Mouse (Mus musculus): Measurements from ENCODE around the gene Lst1.

Gene Lst1

GRCm38 (mm10) chr17:35178528-35178927 lies 9.7 kb downstream of the Lst1 start:
- DNase-seq: peak; percentile 87

- no peak for DNase-seq
Measured at GRCm38 (mm10) chr17:35175968-35176367, 12.3 kb downstream of the Lst1 start, which contains the start of gene Aif1. TSS of gene Aif1 (minus strand) at chr17:35176068.

GRCm38 (mm10) chr17:35175382-35175781 lies 12.9 kb downstream of the Lst1 start:
- no peak for DNase-seq

GRCm38 (mm10) chr17:35174201-35174977 lies 13.8 kb downstream of the Lst1 start:
- DNase-seq: no peak

GRCm38 (mm10) chr17:35173329-35173728 lies 14.9 kb downstream of the Lst1 start:
- no peak for DNase-seq

GRCm38 (mm10) chr17:35172445-35173234 lies 15.6 kb downstream of the Lst1 start:
- peak; percentile 13 for DNase-seq

GRCm38 (mm10) chr17:35168541-35169207 lies 19.6 kb downstream of the Lst1 start:
- peak; percentile 72 for DNase-seq

- DNase-seq: no peak
Measured at GRCm38 (mm10) chr17:35167794-35168193, 20.4 kb downstream of the Lst1 start.

- peak; percentile 94 for DNase-seq
Measured at GRCm38 (mm10) chr17:35166352-35167035, 21.7 kb downstream of the Lst1 start.

- no peak for DNase-seq
Measured at GRCm38 (mm10) chr17:35165451-35166155, 22.6 kb downstream of the Lst1 start.

GRCm38 (mm10) chr17:35164568-35165450 lies 23.4 kb downstream of the Lst1 start, which contains the start of gene Prrc2a:
TSS of gene Prrc2a (minus strand) at chr17:35164897.
- DNase-seq: peak; percentile 98

GRCm38 (mm10) chr17:35164218-35164567 lies 24.0 kb downstream of the Lst1 start:
- DNase-seq: peak; percentile 10

GRCm38 (mm10) chr17:35163326-35164081 lies 24.7 kb downstream of the Lst1 start:
- DNase-seq: peak; percentile 5

GRCm38 (mm10) chr17:35162730-35163129 lies 25.5 kb downstream of the Lst1 start:
- peak; percentile 61 for DNase-seq

GRCm38 (mm10) chr17:35162121-35162520 lies 26.1 kb downstream of the Lst1 start:
- DNase-seq: no peak

GRCm38 (mm10) chr17:35161421-35161820 lies 26.8 kb downstream of the Lst1 start:
- DNase-seq: no peak

- no peak for DNase-seq
Measured at GRCm38 (mm10) chr17:35159638-35160037, 28.6 kb downstream of the Lst1 start.

- DNase-seq: no peak
Measured at GRCm38 (mm10) chr17:35158850-35159593, 29.2 kb downstream of the Lst1 start.

- no peak for DNase-seq
Measured at GRCm38 (mm10) chr17:35157661-35158175, 30.5 kb downstream of the Lst1 start.
